Mouse (Mus musculus): Measurements from ENCODE around the gene Pola2.

Gene Pola2

DNA sequence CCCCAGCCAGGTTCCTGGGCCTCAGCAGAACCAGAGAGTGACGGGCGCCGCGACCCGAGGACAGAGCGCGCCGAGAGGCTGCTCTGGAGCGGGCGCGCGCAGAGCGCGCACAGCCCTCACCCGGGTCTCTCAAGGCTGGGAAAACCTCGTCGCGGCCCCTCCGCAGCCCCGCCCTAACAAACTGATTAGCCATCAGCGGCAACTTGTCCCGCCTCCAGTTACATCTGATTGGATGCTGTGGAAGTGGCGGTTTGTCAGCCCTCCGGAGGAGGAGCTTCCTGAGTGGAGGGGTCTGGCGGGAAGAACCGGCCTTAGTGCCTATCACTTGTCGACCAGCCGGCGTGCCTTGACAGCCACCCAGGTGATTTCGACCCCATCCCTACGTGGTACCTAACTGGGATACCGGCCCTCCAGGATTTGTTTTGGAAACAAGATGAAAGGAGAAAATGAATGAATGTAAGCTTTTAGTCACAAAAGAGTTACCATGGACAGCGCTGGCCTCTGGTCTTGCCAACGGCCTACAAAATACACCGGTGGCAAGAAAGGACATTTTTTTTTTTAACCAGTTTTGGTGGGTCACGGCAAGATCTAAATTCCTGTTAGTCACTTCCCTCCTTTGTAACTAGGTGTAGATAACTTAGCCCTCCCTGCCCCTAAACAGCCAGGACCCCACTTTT is 69.9 kb downstream of the Pola2 start, which contains the start of gene Tigd3:
Gene Tigd3 (minus strand): TSS at position 148 of the 677 bp plus-strand sequence.
- peak; percentile 97 for DNase-seq (ENCODE audit: low spot score)

DNA sequence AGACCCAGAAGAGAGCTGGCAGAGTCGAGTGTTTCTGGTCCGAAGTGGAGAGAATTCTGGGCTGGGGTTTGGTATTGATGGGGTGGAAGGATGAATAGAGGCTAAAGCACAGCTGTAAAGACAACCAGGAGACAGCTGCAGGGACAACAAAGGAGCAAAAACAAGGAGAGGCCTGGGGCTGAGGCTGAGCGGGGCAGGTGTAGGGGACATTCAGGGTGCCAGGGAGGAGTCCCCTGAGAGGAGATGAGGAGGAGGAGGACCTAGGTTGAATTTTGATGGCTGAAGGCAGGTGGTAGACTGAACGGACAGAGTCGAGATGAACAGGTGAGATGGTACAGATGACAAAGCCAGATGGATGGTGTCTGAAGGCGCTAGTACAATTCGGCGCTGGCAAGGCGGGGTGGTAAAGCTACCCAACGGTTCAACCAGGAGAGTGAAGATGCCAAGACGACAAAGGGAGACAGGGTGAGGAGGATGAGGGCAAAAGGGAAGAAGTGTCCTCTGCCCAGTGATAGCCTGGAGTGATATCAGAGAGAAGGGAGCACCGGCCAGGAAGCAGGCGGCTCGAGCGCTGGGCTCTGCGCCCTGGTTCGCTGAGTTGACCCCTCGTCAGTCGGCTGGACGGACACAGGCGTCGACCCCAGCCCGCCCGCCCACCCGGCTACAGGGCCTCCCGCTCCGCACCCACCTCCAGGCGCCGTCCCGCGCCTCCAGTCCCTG is 70.6 kb downstream of the Pola2 start:
- DNase-seq (ENCODE audit: low spot score), result no peak

DNA sequence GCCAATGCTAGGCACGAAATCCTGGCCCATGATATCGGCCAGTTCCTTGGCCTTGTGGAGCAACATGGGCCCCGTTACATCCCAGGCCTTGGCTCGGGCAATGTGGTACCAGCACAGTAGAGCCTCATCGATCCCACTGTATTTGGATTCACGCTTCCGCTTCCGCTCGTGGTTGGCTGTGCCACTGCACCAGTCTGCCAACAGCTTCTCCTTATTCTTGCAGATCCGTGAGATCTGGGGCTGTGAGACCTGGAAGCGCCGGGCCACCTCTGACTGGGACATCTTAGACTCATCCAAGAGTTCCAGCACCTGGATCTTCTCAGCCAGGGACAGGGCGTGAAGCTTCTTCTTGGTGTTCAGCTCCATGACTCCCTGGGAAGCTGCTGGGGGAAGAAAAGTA is 71.3 kb downstream of the Pola2 start:
- DNase-seq (ENCODE audit: low spot score), result no peak

DNA sequence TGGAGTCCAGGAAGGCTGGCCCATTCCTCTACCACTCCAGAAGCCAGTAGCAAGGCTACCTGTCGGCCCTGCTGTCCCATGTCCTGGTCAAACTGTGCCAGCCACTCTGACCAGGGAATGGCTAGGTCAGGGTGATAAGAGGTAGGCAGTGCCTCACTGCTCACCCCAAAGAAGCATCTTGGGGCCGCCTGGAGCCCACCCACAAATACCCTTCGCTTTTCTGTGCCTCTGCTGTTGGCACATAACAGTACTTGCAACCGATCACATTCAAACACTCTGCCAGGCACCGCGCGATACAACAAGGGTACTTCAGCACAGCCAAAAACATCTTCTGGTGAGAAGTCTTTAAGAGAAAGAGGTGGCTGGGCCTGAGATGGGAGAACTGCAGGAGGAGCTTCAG is 71.7 kb downstream of the Pola2 start:
- DNase-seq (ENCODE audit: low spot score), result no peak

DNA sequence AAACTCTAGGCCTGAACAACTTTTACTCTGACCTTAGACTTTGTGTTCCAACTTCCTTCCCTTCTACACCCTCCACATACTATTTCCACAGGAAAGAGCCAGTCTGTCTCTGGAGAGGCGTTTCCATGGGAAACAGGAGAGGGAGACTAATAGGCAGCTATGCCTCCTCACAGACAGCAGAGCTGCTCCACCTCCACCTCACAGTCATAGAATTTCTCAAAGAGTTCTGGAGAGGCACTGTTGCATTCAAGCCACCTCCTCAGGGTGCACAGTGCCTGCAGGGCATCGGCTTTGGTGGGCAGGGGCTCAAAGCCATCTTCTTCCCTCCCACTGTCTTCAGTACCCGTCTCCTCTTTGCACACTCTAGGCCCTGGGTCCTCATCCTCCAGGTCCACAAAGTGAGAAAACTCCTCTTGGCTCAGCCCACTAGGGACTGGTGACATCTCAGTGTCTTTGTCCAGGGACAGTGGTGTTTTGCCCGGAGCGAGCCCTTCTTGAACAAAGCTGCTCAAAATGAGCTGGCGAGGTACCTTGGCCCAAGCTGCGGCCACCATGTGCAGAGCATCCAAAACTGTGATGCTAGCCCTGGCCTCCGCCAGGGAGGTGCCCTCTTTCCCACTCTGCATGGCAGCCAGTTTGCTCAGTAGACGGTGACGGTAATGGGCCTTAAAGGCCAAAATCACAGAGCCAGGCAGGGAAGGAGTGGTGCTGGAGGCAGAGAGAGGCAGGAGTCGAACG is 72.3 kb downstream of the Pola2 start:
- no peak for DNase-seq (ENCODE audit: low spot score)

All from lung, postnatal 25 days (tissue).